Mouse (Mus musculus): ENCODE measurements around the gene Noc3l.

Noc3l gene

DNA sequence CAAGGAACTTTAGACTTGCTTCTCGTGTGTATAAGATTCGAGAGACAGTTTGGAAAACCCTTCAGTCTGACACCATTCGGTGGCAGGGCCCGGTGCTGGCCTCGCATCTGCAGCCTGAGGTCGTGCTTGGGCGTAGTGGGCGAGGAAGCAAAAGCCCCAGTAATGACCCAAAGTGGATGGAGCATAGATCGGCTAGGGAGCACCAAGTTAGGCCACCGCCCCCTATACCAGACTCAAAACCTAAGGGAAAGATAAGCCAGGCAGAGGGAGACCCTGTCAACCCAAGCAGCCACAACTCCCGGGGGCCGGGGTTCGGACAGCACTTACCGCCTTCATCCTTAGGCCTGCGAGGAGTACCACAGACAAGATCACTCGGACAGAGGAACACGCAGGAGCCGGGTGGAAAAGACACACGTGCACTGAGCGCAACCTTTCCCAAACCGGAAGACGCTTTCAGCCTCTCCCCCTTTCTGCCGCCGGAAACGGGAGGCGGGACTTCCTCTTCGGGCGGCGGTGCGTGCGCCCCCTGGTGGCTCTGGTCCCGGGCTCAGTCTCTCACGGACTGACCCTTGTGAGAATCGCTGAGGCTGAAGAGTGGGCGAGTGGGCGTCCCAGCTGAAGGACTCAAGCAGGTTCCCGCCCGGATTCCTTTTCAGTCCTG is at the start of gene Noc3l:
TSS of gene Noc3l (minus strand) at position 472 of the 661 bp plus-strand sequence.
- peak; percentile 76 to 91 for DNase-seq (ENCODE audit: low spot score in 2 of 2)

DNA sequence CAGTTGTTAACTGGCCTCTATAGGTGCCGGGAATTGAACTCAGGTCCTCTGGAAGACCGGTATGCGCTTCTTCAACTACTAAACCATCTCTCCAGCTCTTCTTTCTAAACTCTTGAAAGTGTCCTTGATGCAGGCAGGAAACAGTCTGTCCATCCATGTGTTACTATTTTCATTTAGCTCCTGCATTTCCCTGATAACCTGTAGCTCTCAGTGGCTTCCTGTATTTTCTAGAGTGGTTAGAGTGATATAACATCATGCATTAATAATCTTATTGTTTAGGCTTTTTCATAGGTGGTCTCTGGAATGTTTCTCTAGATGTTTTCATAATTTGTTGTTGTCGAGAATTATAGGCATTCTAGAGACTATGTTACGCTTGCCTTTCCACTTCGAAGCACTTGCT is 43.5 kb upstream of the Noc3l start:
- DNase-seq (ENCODE audit: low spot score in 2 of 2): no peak

DNA sequence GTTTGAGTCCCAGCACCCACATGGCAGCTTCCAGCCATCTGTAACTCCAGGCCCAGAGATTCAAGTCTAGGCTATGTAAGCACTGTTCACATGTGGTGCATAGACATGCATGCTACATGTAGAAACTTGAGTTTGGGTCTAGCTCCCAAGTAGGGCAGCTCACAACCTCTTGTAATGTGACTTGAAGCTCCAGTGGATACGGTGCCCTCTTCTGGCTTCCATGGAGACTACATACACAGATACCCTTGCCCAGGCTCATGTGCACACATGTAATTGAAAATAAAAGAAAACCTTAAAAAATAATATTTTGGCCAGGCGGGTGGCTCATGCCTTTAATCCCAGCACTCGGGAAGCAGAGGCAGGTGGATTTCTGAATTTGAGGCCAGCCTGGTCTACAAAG is 39.2 kb upstream of the Noc3l start:
- no peak for DNase-seq (ENCODE audit: low spot score in 2 of 2)

DNA sequence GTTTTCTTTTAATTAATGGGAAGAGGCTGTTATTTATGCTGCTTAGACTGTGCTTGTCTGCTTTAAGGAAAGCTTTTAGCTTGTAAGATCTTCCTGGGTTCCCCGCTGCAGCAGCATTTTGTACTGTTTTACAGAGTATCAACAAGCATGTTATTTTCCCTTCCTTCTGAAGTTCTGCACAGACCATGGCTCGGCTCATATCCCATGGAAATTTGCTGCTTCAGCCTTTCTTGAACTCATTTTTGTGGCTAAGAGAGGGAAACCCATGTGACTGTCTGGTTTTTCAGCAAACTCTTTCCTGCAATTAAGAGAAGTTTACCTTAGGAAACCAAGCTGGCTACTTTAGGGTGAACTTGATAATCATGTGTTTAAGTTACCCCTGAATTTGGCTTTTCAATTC is 27.3 kb upstream of the Noc3l start:
- DNase-seq (ENCODE audit: low spot score in 2 of 2): no peak

DNA sequence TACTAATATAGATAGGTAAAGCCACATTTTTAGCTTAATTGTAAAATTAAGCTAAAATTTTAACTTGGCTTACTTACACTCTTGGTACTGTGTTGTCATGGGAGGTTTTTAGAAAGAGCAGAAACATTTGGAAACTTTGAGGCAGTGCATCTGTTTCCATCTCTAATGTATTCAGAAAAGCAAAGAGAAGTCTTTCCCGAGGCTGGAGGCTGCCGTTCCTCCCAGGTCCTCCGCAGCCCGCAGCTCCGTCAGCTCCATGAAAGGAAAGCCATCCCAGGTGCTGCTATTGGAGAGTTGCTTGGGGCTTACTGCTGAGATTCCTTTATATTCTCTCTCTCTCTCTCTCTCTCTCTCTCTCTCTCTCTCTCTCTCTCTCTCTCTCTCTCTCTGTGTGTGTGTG is 25.8 kb upstream of the Noc3l start:
- no peak for DNase-seq (ENCODE audit: low spot score in 2 of 2)

DNA sequence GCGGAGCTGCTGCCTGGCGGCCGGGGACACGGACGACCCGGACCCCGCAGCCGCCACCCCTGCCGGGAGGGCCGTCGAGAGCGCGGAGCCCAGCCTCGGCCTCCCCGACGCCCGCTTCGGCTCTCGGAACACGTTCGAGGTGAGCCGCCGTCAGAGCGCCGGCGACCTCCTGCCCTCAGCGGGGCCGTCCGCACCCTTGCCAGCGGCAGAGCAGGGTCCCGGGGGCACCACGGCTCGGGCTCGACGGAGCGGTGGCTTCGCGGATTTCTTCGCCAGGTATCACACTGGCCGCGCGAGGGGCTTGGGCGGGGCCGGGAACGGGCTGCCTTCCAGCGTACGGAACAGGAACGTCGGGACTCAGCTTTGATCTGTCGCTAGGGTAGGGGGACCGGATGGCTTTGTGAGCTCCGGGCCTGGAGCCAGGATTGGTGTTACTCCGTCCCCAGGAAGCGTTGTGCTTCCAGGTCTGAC is 18.2 kb upstream of the Noc3l start:
- DNase-seq (ENCODE audit: low spot score in 2 of 2): peak; percentile 55 to 56

DNA sequence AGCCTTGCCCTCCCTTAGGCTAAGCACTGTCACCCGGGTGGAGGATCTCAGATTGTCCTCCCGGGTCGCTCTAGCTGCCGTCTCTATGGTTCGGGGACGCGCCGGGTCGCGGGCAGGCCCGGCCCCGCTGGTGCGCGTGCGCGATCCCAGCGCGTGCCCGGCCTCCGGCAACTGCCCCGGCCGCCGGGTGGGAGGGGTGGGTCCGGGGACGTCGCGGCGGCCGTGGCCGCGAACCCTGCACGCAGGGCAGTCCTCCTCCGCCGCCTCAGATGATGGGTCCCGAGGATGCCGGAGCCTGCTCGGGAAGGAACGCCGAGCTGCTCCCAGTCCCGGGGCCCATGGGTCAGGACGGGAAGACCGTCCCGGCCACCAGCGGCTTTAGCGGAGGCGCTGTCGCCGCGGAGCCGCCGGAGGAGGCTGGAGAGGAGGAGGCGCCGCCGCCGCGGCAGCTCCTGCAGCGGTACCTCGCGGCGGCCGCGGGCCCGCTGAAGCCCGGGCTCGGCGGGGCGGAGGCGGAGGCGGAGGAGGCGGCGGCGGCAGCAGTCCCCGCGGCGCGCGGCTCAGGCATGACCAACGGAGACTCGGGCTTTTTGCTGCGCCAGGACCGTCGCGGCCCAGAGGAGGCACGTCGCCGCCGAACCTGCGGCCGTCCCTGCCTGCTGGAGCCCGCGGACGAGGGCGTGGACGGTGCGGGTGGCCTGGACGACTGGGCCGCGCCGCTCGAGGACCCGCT is 17.6 kb upstream of the Noc3l start, which contains the start of gene Tbc1d12:
TSS of gene Tbc1d12 (plus strand) at position 142 of the 733 bp plus-strand sequence.
- DNase-seq (ENCODE audit: low spot score in 2 of 2): peak; percentile 92 to 94

DNA sequence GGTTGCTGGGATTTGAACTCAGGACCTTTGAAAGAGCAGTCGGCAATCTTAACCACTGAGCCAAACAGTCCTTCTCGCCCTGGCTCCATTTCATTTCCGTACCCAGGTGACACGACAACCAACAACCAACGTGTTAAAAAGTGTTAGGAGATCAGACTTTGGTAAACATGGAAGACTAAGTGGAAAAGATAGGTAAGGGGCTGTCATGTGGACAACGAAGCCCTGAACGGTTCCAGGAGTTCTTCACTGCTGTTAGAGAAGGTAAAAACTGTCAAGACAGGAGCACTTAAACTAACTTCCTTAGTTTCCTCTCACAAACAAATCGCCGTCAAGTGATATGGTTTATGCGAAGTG is 17.0 kb upstream of the Noc3l start:
- DNase-seq (ENCODE audit: low spot score in 2 of 2): no peak

DNA sequence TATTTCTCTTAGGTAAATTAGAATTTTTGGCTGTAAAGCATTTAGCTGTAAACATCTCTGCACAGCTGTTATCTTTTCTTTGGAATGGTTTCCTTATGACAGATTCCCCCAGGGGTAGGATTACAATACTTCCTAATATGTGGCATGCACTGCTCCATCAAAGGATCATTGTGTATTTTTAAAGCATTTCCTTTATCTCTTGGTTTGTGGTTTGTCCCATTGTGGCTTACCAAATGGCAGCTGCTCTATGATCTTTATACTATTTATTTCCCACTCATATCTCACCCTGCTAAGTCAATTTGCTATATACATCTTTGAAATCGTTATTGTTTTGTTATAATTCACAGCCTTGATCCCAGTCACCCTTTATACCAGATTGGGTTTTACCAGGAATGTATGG is 14.2 kb upstream of the Noc3l start:
- DNase-seq (ENCODE audit: low spot score in 2 of 2): no peak

DNA sequence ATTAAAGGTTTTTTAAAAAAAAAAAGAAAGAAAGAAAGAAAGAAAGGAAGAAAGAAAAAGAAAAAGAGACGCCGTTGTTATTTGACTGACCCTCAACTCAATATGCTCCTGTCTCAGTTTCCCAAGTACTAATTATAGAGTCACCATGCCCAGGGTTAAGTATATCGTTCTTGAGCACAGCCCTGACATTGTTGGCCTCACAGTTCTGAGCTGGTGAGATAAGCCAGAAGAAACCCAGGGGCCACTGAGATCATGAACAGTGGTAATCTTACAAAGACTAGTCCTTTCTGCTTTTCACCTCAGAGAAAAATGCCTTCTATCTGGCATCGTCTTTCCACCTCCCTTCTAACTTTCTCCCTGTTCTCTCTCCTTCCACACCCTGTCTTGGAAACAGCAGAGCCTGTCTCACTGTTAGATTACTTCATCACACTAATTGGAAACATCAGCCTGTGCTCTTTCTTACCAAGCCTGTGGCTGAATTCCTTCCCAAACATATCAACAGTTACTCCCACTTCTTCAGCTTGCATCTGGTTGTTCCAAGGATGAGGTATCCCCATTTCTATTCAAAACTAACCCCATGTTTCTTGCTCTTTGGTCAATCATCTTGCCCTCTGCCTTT is 1.3 kb upstream of the Noc3l start:
- peak; percentile 3 to 22 for DNase-seq (ENCODE audit: low spot score in 2 of 2)

DNA sequence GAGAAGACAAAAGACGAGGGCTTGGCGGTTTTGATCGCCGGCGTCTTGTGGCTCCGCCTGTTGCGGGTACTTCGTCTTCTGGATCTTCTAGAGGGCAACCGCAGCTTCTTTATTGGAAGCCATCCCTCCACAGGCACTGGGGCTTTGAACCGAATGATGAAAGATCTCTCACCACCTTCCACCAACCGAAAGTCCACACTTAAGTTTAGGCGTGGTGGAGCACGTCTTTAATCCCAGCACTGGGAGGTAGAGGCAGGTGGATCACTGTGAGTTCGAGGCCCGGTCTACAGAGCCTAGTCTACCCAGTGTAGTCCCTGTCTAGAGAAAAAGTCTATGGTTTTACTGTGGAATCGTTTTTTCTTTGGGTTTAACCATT is 378 bp upstream of the Noc3l start:
- DNase-seq (ENCODE audit: low spot score in 2 of 2): no peak

DNA sequence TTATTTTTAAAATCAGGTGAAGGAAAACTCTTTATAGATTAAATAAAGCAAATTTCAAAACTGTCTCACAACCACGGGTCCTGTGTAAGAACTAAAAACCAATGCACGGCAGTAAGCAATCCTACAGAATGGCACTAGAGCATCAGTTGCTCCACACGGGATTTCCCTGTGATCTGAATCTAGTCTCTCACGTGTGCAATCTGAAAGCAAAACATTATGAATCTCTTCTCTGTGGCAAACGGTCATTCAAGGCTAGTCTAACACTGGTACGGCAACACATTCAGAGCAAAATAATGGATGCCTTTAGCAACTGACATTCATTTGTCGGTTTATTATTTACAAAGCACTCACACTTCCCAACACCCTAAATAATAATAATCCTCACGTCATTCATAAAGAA is 846 bp downstream of the Noc3l start:
- DNase-seq (ENCODE audit: low spot score in 2 of 2): no peak

DNA sequence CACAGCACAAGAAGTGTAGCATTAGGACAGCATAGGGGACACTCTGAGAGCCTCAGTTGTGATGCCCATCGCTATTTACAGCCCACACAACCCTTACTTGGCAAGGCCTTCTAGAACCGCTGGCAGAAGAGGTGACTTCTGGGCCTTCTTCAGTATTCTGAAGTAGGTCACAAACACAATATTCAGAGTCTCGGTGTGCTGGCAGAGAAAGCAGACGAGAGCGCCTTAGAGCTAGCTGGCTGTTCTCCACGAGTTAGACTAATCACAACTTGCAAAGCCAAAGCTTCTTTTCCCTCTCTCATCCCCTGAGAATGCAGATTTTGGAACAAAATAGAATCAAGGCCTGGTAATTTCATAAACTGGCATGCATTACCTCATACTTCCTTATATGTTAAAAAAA is 20.2 kb downstream of the Noc3l start:
- no peak for DNase-seq (ENCODE audit: low spot score in 2 of 2)

DNA sequence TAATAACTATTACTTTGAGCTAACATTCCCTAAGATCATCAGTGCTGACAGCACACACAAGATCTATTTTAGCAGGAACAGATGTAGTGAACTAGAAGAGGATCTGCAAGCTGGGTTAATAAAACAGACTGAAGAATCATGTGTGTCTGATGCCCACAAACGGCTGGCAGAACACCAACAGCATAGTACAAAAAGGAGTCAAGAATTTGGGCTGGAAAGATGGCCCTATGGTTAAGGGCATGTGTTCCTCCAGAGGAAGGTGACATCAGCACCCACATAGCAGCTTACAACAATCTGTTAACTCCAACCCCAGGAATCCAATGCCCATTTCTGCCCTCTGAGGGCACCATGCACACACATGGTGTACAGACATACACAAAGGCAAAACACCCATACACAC is 20.7 kb downstream of the Noc3l start:
- DNase-seq (ENCODE audit: low spot score in 2 of 2): no peak

DNA sequence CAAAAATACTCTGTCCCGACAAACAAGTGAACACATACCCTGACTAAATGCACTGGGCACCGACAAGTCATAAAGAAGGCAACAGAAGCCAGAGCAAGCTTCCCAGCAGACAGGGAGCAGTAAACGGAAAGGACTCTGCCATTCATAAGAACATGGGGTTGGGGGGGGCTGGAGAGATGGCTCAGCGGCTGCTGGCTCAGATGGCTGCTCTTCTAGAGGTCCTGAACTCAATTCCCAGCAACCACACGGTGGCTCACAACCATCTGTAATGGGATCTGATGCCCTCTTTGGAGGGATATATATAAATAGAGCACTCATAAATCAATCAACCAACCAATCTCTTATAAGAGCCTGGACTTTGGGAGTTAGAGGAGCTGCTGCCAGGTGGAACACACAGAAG is 22.5 kb downstream of the Noc3l start:
- DNase-seq (ENCODE audit: low spot score in 2 of 2): no peak

DNA sequence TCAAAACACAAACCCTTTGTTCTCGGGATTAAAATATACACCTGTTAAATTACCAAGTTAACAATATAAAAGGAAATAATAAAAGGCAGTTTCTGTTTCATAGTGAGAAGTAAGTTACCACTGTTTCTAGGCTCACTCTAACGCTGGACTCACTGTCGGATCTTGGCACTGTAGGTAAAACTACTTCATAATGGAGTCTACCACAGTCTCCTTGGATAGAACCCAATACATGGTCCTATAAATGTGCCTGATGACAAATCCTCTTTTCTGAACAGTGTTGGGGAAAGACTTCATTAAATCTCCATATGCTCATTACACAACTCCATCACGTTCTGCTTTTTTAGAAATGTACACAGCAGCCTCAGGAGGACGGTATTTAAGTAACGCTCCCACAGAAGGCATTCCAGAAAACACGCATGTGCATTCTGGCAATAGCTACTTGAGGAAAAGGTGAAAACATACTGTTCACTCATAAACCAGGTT is 25.4 kb downstream of the Noc3l start:
- no peak for DNase-seq (ENCODE audit: low spot score in 2 of 2)

DNA sequence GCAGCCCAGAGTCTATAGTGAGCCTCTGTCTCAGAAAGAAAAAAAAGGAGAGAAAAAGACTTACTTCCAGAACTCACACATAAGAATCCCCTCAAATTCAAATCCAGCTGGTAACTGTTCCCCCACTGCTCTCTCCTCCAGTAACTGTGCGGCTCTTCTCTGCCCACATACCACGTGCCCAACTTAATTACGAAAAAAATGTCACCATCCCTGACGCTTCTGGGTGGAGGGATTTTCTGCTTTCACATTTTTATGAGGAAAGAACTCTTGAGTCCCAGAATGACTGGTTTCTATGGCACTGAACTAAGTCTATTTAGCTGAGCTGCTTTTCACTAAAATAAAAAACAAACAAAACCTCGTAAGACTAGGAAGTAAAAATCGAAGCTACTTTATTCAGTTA is 31.3 kb downstream of the Noc3l start:
- DNase-seq (ENCODE audit: low spot score in 2 of 2): no peak

DNA sequence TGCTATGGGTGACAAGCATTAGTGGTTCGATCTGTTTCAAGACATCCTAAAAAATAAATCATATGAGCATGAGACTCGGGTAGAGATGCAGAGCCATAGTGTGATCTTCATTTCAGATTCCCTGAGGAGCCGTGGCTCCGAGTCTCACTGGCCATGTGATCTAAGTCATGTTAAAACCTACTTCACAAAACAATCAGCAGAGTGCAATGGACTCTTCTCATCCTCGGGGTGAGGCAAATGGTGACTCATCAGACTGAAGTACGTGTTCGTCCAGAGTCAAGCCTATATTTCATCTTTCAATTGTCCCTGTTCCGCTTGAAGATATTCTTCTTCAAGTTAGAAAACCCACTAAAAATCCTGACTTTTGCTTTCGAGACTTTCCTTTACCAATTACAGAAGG is 35.5 kb downstream of the Noc3l start:
- no peak for DNase-seq (ENCODE audit: low spot score in 2 of 2)

DNA sequence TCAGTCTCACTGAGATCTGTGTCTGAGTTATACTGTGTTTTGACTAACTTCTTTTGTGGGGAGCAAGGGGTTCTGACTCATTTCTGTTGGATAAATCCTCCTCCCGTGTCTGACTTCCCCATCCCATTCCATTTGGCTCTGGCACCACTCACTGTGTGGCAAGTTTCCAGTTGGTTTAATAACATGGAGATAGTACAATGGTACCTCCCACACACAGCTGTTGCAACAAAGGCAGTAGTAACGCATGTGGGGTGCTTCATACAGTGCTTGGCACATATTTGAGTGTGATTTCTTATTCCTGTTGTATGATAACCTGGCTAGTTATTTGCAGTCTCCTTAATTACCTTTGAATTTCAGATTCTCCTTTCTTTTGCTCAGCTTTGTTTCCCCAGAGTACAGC is 40.2 kb downstream of the Noc3l start:
- peak in 1 of 2 experiments; percentile 14 for DNase-seq (ENCODE audit: low spot score in 2 of 2)

DNA sequence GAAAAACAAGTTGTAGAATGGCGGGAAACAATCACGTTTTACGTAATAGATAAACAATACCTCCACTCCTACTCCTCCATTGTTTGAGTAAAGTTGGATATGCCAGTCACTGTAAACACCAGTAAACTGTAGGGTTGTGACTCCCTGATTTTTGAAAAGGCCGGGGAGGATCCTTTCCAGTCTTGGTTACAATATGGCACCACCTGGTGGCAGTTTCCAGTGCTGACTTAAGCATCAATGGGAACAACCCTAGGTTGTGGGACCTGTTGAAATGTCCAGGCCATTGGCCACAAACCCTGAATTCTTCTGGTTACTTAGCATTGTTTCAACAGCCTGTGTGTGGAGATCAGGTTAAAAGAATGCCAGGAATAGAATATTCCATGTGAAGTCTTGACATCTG is 43.5 kb downstream of the Noc3l start:
- DNase-seq (ENCODE audit: low spot score in 2 of 2): no peak

DNA sequence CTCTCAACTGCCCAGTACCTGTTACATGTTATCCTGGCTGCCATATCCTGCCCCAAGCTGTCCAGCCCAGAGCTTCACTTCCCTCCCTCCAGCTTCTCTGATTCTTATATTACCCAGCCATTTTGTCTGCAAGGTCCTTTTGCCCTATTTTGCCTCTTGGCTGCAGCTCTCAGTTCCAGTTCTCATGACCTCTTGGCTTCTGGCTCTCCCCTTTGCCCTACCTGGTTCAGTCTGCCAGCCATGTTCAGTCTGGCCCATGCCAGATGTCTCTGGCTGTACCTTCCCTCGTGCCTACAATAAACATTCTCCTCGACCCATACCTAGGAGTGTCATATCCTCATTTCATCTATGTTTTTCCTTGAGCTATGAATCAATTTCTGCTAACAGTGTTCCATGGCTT is 52.7 kb downstream of the Noc3l start:
- DNase-seq (ENCODE audit: low spot score in 2 of 2): no peak

DNA sequence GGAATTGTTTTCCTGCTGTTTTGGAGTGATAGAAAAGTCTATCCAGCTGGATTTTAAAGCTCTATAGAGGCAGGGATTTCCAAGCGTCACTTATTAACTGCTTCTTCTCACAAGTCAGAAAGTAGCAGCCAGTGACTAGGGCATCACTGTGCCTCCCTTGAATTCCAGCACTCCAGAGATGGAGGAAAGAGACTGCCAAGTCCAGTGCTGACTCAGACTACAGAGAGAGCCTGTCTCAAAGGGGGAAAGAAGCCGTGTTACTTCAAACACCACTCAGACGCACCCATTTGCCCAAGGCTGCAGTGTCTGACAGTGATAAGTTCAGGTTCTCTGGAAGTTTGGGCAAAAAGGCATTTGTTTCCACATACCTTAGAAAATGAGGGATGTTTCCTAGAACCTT is 58.6 kb downstream of the Noc3l start:
- DNase-seq (ENCODE audit: low spot score in 2 of 2): no peak
